Mouse (Mus musculus): ENCODE data around the gene Bcl2a1c. TPM values are rescaled to one million over a fixed set of nuclear protein-coding genes. Genes with fewer than 3 reads are reported as not detected.
"Not testable (repeated sequence)": the region's sequence is repeated elsewhere in the genome, so short reads cannot be mapped to it uniquely, and the experiment has no call there.

The Bcl2a1c gene
- total RNA-seq (2015; ENCODE audit: low replicate concordance): not detected in 2 replicates
- not detected in 2 replicates for total RNA-seq (2017; ENCODE audit: low replicate concordance)

GRCm38 (mm10) chr9:114329855-114330254 is at the start of gene Bcl2a1c:
TSS of gene Bcl2a1c (plus strand) at chr9:114330135.
- not testable (repeated sequence) for ATAC-seq (replicated peaks; ENCODE audit: low FRiP score, poor library complexity, severe bottlenecking)

DNA sequence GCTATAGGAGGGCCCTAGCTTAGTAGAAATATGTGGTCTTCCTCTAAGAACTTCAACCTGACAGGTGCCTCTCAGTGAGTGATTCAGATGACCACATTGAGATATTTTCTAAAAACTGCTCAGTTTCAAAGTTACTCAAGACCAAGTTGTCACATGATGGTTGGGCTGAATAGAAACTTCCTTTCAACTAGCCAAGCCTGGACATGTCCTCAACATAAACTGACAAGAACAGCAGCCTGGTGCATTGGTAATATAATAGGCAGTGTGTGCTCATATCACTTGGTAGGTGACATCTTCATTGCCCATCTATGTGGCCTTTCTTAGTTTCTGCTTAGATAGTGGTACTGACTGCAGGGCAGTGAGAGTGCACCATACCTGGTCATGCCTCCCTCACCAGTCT is 24.0 kb upstream of the Bcl2a1c start:
- not testable (repeated sequence) for ATAC-seq (replicated peaks; ENCODE audit: low FRiP score, poor library complexity, severe bottlenecking)

DNA sequence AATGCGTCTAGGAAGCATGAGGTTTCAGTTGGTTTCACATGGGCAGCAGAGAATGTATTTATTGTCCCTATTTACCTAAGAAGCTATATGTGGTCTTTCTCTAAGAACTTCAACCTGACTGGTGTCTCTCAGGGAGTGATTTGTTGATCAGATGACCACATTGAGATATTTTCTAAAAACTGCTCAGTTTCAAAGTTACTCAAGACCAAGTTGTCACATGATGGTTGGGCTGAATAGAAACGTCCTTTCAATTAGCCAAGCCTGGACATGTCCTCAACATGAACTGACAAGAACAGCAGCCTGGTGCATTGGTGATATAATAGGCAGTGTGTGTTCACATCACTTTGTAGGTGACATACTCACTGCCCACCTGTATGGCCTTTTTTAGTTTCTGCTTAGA is 18.2 kb upstream of the Bcl2a1c start:
- ATAC-seq (replicated peaks; ENCODE audit: low FRiP score, poor library complexity, severe bottlenecking): not testable (repeated sequence)

DNA sequence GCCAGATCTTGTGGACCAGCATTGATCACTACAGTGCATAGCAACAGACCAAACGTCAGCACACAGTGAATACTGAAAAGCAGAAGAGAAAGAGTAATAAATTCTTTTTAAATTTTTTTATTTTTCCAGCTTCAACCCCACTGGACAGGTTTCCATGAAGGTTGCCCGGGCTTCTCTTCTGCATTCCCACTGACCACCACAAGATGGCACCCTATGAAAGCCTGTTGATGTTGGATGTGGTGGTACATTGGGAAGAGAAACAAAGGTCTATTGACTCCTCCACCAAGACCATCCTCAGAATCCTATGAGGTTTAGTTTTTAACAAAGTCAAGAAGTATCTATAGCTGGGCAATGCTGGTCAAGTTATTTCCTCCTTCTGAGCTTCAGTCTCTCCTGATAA is 11.9 kb upstream of the Bcl2a1c start:
- no peak for ATAC-seq (replicated peaks; ENCODE audit: low FRiP score, poor library complexity, severe bottlenecking)

DNA sequence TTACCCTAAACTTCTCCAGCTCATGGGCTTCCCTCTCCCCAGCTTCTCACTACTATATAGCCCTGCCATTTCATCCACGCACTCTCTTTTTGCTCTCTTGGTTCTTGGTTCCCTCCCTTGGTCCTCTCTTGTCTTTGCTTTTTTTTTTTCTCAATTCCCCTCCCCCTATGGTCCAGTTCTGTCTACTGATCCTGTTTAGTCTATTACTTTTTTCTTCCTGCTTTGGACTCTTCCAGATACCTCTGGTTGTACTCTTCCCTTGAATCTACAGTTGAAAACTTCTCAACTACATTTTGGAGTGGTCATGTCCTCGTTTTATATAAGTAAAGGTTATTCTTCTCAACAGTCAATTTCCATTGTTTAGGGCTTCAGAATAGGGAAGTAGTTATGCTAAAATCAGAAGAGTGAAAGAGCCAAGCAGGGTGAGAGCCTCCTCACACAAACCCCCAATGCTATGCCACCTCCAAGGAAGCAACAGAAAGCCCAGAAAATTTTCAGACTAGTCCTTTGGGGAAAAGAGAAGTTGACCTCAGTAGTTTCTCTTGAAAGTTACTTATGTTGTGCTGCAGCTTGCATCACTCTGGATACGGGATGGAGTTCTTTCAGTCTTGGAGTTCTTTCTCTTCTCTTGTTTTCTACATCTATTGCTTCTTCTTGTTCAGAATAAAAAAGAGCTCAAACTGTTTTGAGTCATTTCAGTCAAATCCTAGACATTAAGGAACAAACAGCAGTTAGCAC is 3.8 kb upstream of the Bcl2a1c start:
- ATAC-seq (replicated peaks; ENCODE audit: low FRiP score, poor library complexity, severe bottlenecking): no peak

DNA sequence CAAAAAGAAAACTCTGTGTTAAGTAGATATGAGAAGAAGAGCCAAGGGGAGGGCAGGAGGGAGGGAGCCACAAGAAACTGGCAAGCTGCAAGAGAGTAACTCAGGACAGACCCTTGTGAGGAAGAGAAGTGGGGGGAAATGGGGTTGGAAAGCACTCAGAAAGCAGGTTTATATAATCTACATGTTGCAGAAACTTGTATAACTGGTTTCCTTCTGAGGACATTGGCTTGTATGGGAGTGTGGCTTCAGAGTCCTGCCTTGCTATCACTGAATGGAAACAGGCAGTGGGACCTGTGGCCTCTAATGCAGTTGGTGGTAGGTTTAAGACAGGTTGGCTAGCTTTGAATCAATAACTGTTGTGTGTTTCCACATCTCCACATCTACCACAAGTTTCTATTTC is 1.6 kb upstream of the Bcl2a1c start:
- not testable (repeated sequence) for ATAC-seq (replicated peaks; ENCODE audit: low FRiP score, poor library complexity, severe bottlenecking)

GRCm38 (mm10) chr9:114367783-114368470 is 38.0 kb downstream of the Bcl2a1c start:
- ATAC-seq (replicated peaks; ENCODE audit: low FRiP score, poor library complexity, severe bottlenecking): peak; percentile 63; the same call in 1 of the 2 replicates

GRCm38 (mm10) chr9:114368471-114368858 is 38.5 kb downstream of the Bcl2a1c start:
- ATAC-seq (replicated peaks; ENCODE audit: low FRiP score, poor library complexity, severe bottlenecking): no peak

- ATAC-seq (replicated peaks; ENCODE audit: low FRiP score, poor library complexity, severe bottlenecking): not testable (repeated sequence)
Measured at GRCm38 (mm10) chr9:114369389-114369788, 39.5 kb downstream of the Bcl2a1c start.

DNA sequence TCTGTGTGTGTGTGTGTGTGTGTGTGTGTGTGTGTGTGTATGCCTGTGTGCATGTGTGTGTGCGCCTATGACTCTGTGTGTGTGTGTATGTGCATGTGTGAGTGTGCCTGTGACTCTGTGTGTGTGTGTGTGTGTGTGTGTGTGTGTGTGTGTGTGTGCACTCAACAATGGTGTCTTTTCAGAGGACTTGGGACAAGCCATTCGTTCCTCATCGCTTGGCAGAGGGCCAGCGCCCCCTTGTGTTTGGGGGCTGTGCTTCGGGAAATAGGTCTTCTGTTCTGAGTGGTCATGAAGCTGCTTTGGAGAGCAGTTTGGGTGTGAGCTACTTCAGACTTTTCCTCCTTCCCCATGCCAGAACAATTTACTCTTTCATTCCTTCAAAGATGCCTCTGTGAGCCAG is 41.8 kb downstream of the Bcl2a1c start:
- not testable (repeated sequence) for ATAC-seq (replicated peaks; ENCODE audit: low FRiP score, poor library complexity, severe bottlenecking)

DNA sequence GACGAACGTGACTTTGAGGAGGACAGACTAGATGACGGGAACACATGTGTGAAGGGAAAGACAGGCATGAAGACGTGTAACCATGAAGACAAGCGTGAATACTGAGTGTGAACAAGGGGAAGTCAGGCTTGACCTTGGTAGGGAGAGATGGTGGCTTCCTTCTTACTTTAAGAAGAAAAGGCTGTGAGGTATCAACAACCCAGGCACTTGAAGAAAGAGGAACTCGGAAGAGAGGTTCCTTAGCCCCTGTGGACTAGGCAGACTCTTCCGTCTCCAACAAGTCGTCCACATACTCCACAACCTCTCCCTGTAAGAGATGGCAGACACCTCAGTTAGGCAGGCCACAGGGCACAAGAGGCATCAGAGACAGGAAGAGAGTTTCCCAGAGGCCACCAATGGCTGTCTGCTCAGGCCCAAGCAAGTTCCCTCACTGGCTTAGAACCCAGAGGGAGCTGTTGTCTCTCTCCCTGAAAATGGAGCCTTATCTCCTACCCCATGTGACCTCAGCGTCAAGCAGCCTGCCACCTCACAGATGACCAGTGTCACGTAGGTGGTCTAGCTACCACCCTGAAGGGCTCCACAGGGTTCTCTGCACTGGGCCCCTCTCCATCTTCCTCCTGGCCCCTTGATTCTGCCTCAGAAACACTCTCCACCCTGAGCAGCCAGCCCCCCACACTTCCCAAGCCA is 45.5 kb downstream of the Bcl2a1c start:
- no peak for ATAC-seq (replicated peaks; ENCODE audit: low FRiP score, poor library complexity, severe bottlenecking)

DNA sequence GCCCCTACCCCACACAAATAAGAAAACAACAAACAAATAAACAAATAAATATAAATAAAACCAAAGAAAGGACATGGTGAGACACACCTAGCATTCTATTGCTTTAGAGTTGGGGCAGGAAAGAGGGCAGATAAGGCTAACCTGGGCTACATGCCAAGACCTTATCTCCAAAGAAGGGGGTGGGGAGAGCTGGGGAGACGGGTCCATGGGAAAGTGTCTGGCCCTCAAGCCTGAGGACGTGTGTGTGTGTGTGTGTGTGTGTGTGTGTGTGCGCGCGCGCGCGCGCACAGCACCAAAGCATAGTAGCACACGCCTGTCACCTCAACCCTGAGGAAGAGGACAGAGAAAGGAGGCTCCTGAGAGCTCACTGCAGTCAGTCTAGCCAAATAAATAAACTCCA is 47.2 kb downstream of the Bcl2a1c start:
- no peak for ATAC-seq (replicated peaks; ENCODE audit: low FRiP score, poor library complexity, severe bottlenecking)

- no peak for ATAC-seq (replicated peaks; ENCODE audit: low FRiP score, poor library complexity, severe bottlenecking)
Measured at GRCm38 (mm10) chr9:114379871-114380270, 49.9 kb downstream of the Bcl2a1c start.

Other genes starting within 250 kb of the Bcl2a1c start
- gene Crtap, start 60.5 kb downstream of the Bcl2a1c start, total RNA-seq (2015; ENCODE audit: low replicate concordance): 1.5 and 13.4 TPM in 2 replicates
- gene Crtap, start 60.5 kb downstream of the Bcl2a1c start, total RNA-seq (2017; ENCODE audit: low replicate concordance): 3.2 and 3.5 TPM in 2 replicates
- 5.0 and 15.9 TPM in 2 replicates for gene Glb1, start 70.9 kb downstream of the Bcl2a1c start, total RNA-seq (2015; ENCODE audit: low replicate concordance)
- 1.4 and 2.4 TPM in 2 replicates for gene Glb1, start 70.9 kb downstream of the Bcl2a1c start, total RNA-seq (2017; ENCODE audit: low replicate concordance)
- gene Tmppe, start 71.0 kb downstream of the Bcl2a1c start, total RNA-seq (2015; ENCODE audit: low replicate concordance): not detected in 2 replicates
- gene Tmppe, start 71.0 kb downstream of the Bcl2a1c start, total RNA-seq (2017; ENCODE audit: low replicate concordance): 2.2 and 2.4 TPM in 2 replicates
- gene Ccr4, start 174.8 kb downstream of the Bcl2a1c start, total RNA-seq (2015; ENCODE audit: low replicate concordance): not detected in 2 replicates
- not detected in 2 replicates for gene Ccr4, start 174.8 kb downstream of the Bcl2a1c start, total RNA-seq (2017; ENCODE audit: low replicate concordance)
- not detected in 2 replicates for gene C130032M10Rik, start 185.6 kb downstream of the Bcl2a1c start, total RNA-seq (2015; ENCODE audit: low replicate concordance)
- not detected in 2 replicates for gene C130032M10Rik, start 185.6 kb downstream of the Bcl2a1c start, total RNA-seq (2017; ENCODE audit: low replicate concordance)
- gene Trim71, start 234.2 kb downstream of the Bcl2a1c start, total RNA-seq (2015; ENCODE audit: low replicate concordance): not detected in 2 replicates
- gene Trim71, start 234.2 kb downstream of the Bcl2a1c start, total RNA-seq (2017; ENCODE audit: low replicate concordance): not detected in 2 replicates